Comparison of ENCODE assay signal across 19 mouse cellular contexts in genomic region chr1:128563905-128564304, GRCm38 (mm10). TPM values are rescaled to one million over a fixed set of nuclear protein-coding genes. Genes with fewer than 3 reads are reported as not detected.
DNase-seq lines count a peak whose midpoint lies in the region; ATAC-seq lines count a peak whose summit lies in the region.
"Had no signal": no experiment of that assay in that cellular context is flagged by ENCODE, and none has a peak within 500 bp of the region (broad histone marks: within the 10 kb centered on the region; RNA-seq: fewer than 3 reads in every experiment).

No protein-coding gene starts in this region.

- peak; percentile 8 for DNase-seq in CD4-positive helper T cell, adult 2 months (ENCODE audit: low read depth, low spot score)
- DNase-seq in ovary, postnatal 36 days (ENCODE audit: low spot score), result no peak
- no peak for DNase-seq in right cerebral cortex, postnatal 14 days
- no peak for DNase-seq in cerebellum, adult 9-11 months
- DNase-seq: adrenal gland, postnatal 10 days; adrenal gland, postnatal 36 days; cerebellum, adult 18-20 months; cerebellum, adult 9-10 months; cerebellum, postnatal 25 days; embryo, embryonic 11 days; gastrocnemius, postnatal 36 days; heart, adult 11 months; kidney, adult 11 months had no signal

- peak; percentile 46 for ATAC-seq in erythroid progenitor cell, adult 5-6 weeks (replicated peaks; ENCODE audit: low FRiP score, poor library complexity, severe bottlenecking)
- ATAC-seq in megakaryocyte progenitor cell, adult 5-6 weeks (replicated peaks; ENCODE audit: poor library complexity), result peak; percentile 56
- ATAC-seq: forebrain, embryonic 14.5 days; hindbrain, embryonic 16.5 days; intestine, embryonic 15.5 days; Patski had no signal

RNA-seq across cellular contexts. Expression of gene Cxcr4, which starts 28.2 kb away (rescaled TPM):
- 390 and 435 TPM in 2 replicates for total RNA-seq in erythroid progenitor cell, adult 5-6 weeks (2015; ENCODE audit: low replicate concordance)
- total RNA-seq in erythroid progenitor cell, adult 5-6 weeks (2017; ENCODE audit: low replicate concordance), result 236 and 385 TPM in 2 replicates
- total RNA-seq in megakaryocyte progenitor cell, adult 5-6 weeks (2015), result 268 and 279 TPM in 2 replicates
- total RNA-seq in megakaryocyte progenitor cell, adult 5-6 weeks (2017), result 187 and 192 TPM in 2 replicates
